Mouse (Mus musculus) MEL (cell line): ENCODE measurements at regions not wholly inside any gene's neighbourhood (a gene's known extent, or its start where the extent isn't known, plus 50 kb on each side); places are given as distances from the start of the nearest gene placed in this dataset.

Experiments used
- DNase-seq: peaks from one replicate; pipeline ENCODE4 v3.0.0; 2011; ENCODE audit warnings: low read depth, low spot score
- H3K27ac ChIP-seq: 2 replicates; pipeline ENCODE4 v1.5.1; 2012; ENCODE audit warnings: low read depth, mild to moderate bottlenecking, control low read depth, low read length, moderate library complexity; ENCODE audit not compliant: control insufficient read depth
- H3K27me3 ChIP-seq, 2 experiments: fragments of 150-350 bp in 1 of 2; sonication (generic) in 1 of 2; 2 replicates each; pipeline ENCODE4 v1.6.1; 2012; ENCODE audit warnings: low read length in 2 of 2, mild to moderate bottlenecking in 2 of 2, improper control_type of control experiment in 1 of 2, moderate library complexity in 1 of 2; ENCODE audit not compliant: insufficient read depth in 2 of 2, control insufficient read depth in 1 of 2
- H3K36me3 ChIP-seq, 2 experiments: 2 replicates each; pipeline ENCODE4 v1.6.1; 2012 to 2014; ENCODE audit warnings: low read length in 2 of 2, improper control_type of control experiment in 1 of 2, inconsistent platforms in 1 of 2, mild to moderate bottlenecking in 1 of 2; ENCODE audit not compliant: insufficient read depth in 2 of 2, control insufficient read depth in 1 of 2
- H3K4me1 ChIP-seq, 2 experiments: fragments of 150-350 bp in 1 of 2; sonication (generic) in 1 of 2; 2 replicates each; pipeline ENCODE4 v1.6.1; 2012; ENCODE audit warnings: low read length in 2 of 2, improper control_type of control experiment in 1 of 2, mild to moderate bottlenecking in 1 of 2; ENCODE audit not compliant: insufficient read depth in 2 of 2, control insufficient read depth in 1 of 2
- H3K4me3 ChIP-seq, 2 experiments: fragments of 150-350 bp in 1 of 2; sonication (generic) in 1 of 2; 2 replicates each; pipeline ENCODE4 v1.5.1; 2012; ENCODE audit warnings: low read depth in 2 of 2, low read length in 2 of 2, mild to moderate bottlenecking in 2 of 2, moderate library complexity in 2 of 2, control low read depth in 1 of 2, improper control_type of control experiment in 1 of 2; ENCODE audit not compliant: control insufficient read depth in 1 of 2, insufficient read depth in 1 of 2
- H3K79me2 ChIP-seq: 2 replicates; pipeline ENCODE4 v1.6.1; 2012; ENCODE audit warnings: mild to moderate bottlenecking, low read length, moderate library complexity; ENCODE audit not compliant: control insufficient read depth, poor library complexity, insufficient read depth
- H3K9ac ChIP-seq: 2 replicates; pipeline ENCODE4 v1.6.1; 2012; ENCODE audit warnings: low read depth, mild to moderate bottlenecking, control low read depth, low read length, moderate library complexity; ENCODE audit not compliant: control insufficient read depth, poor library complexity, severe bottlenecking
- H3K9me3 ChIP-seq: fragments of 150-350 bp; sonication (generic); replicated peaks from 2 replicates; pipeline ENCODE4 v1.6.1; 2012; ENCODE audit warnings: mild to moderate bottlenecking, low read length, improper control_type of control experiment, moderate library complexity; ENCODE audit not compliant: insufficient read depth
- CHD2 ChIP-seq: IDR thresholded peaks from 2 replicates; pipeline ENCODE4 v1.6.1; 2011; ENCODE audit warnings: low read length, improper control_type of control experiment
- E2F4 ChIP-seq: IDR thresholded peaks from 2 replicates; pipeline ENCODE4 v1.6.1; 2011; ENCODE audit warnings: low read depth, low read length, improper control_type of control experiment, borderline replicate concordance
- ELF1 ChIP-seq: IDR thresholded peaks from 2 replicates; pipeline ENCODE4 v1.6.1; 2014; ENCODE audit warnings: low read depth, mild to moderate bottlenecking, inconsistent platforms, low read length, improper control_type of control experiment, moderate library complexity
- ETS1 ChIP-seq: IDR thresholded peaks from 2 replicates; pipeline ENCODE4 v1.6.1; 2012; ENCODE audit warnings: low read depth, mild to moderate bottlenecking, inconsistent platforms, low read length, improper control_type of control experiment, moderate library complexity
- KAT2A ChIP-seq: conservative IDR thresholded peaks from 2 replicates; pipeline ENCODE4 v1.6.1; 2012; ENCODE audit warnings: low read depth, low read length, improper control_type of control experiment, inconsistent platforms
- MAX ChIP-seq: IDR thresholded peaks from 2 replicates; pipeline ENCODE4 v1.6.1; 2011; ENCODE audit warnings: low read length, improper control_type of control experiment
- MAZ ChIP-seq: IDR thresholded peaks from 2 replicates; pipeline ENCODE4 v1.6.1; 2012; ENCODE audit warnings: low read depth, mild to moderate bottlenecking, inconsistent platforms, low read length, improper control_type of control experiment
- MEF2A ChIP-seq: IDR thresholded peaks from 2 replicates; pipeline ENCODE4 v1.6.1; 2014; ENCODE audit warnings: low read depth, mild to moderate bottlenecking, inconsistent platforms, low read length, improper control_type of control experiment; ENCODE audit not compliant: poor library complexity, insufficient replicate concordance, severe bottlenecking; ENCODE audit errors: extremely low read depth
- MYC ChIP-seq: IDR thresholded peaks from 2 replicates; pipeline ENCODE4 v1.6.1; 2011; ENCODE audit warnings: low read depth, mild to moderate bottlenecking, low read length, improper control_type of control experiment, moderate library complexity
- NELFE ChIP-seq: IDR thresholded peaks from 2 replicates; pipeline ENCODE4 v1.6.1; 2011; ENCODE audit warnings: low read depth, low read length, improper control_type of control experiment
- NRF1 ChIP-seq: IDR thresholded peaks from 2 replicates; pipeline ENCODE4 v1.6.1; 2014; ENCODE audit warnings: low read depth, mild to moderate bottlenecking, inconsistent platforms, low read length, improper control_type of control experiment, moderate library complexity; ENCODE audit not compliant: poor library complexity, insufficient read depth, severe bottlenecking
- POLR2A ChIP-seq, 2 experiments: IDR thresholded peaks; 2 replicates each; pipeline ENCODE4 v1.6.1; 2011 to 2012; ENCODE audit warnings: low read length in 2 of 2, mild to moderate bottlenecking in 2 of 2, control low read depth in 1 of 2, improper control_type of control experiment in 1 of 2, low read depth in 1 of 2, moderate library complexity in 1 of 2; ENCODE audit not compliant: control insufficient read depth in 1 of 2, insufficient read depth in 1 of 2, poor library complexity in 1 of 2
- POLR2AphosphoS5 ChIP-seq: IDR thresholded peaks from 2 replicates; pipeline ENCODE4 v1.6.1; 2012; ENCODE audit warnings: low read depth, borderline replicate concordance, mild to moderate bottlenecking, inconsistent platforms, low read length, moderate library complexity, mixed read lengths
- RAD21 ChIP-seq: IDR thresholded peaks from 2 replicates; pipeline ENCODE4 v1.6.1; 2011; ENCODE audit warnings: mild to moderate bottlenecking, low read depth, low read length, improper control_type of control experiment
- SIN3A ChIP-seq: IDR thresholded peaks from 2 replicates; pipeline ENCODE4 v1.6.1; 2012; ENCODE audit warnings: low read length, improper control_type of control experiment, inconsistent platforms
- SMC3 ChIP-seq: IDR thresholded peaks from 2 replicates; pipeline ENCODE4 v1.6.1; 2011; ENCODE audit warnings: low read depth, low read length, improper control_type of control experiment
- TBP ChIP-seq: IDR thresholded peaks from 2 replicates; pipeline ENCODE4 v1.8.0; 2011; ENCODE audit warnings: low read depth, low read length, improper control_type of control experiment
- ZC3H11A ChIP-seq: IDR thresholded peaks from 2 replicates; pipeline ENCODE4 v1.6.1; 2012; ENCODE audit warnings: low read depth, mild to moderate bottlenecking, inconsistent platforms, low read length, improper control_type of control experiment
- ZMIZ1 ChIP-seq: IDR thresholded peaks from 2 replicates; pipeline ENCODE4 v1.6.1; 2012; ENCODE audit warnings: low read depth, mild to moderate bottlenecking, inconsistent platforms, low read length, improper control_type of control experiment, moderate library complexity

- no peaks in the 10 kb centered on the region for H3K4me1 ChIP-seq
- no peaks in the 10 kb centered on the region; a peak in 1 of 4 replicates for H3K36me3 ChIP-seq
- no peak overlapping the region for H3K4me3 ChIP-seq
- TF ChIP-seq NELFE (no peak), SMC3 (no peak), TBP (no peak)
- no peak overlapping the region for H3K9ac ChIP-seq
- H3K27me3 ChIP-seq = no peaks in the 10 kb centered on the region
- no peaks in the 10 kb centered on the region for H3K79me2 ChIP-seq
- H3K9me3 ChIP-seq = no peaks in the 10 kb centered on the region
- H3K27ac ChIP-seq = no peak overlapping the region
- no peak for DNase-seq
Observed at GRCm38 (mm10) chr1:143888065-143888464, 111.0 kb downstream of the Uchl5 start.

GRCm38 (mm10) chr1:143886014-143886413 is 108.9 kb downstream of the Uchl5 start:
- TF ChIP-seq MAZ = no peak
- no peak for TF ChIP-seq POLR2A (IDR thresholded peaks at IDR 0.05; ENCODE audit: control insufficient read depth in 1 of 2, insufficient read depth in 1 of 2, low read depth in 1 of 2, low read length in 2 of 2, poor library complexity in 1 of 2)
- TF ChIP-seq SIN3A = no peak
- TF ChIP-seq POLR2AphosphoS5 = no peak
- no peak for TF ChIP-seq ZMIZ1
- no peak for TF ChIP-seq MEF2A
- no peak for TF ChIP-seq RAD21
- TF ChIP-seq MAX = no peak
- TF ChIP-seq NRF1 = no peak
- no peak for TF ChIP-seq CHD2
- TF ChIP-seq E2F4 = no peak
- TF ChIP-seq ETS1 = no peak
- TF ChIP-seq MYC = no peak
- no peak for TF ChIP-seq ELF1
- no peak for TF ChIP-seq ZC3H11A
- TF ChIP-seq KAT2A = no peak
- no peaks in the 10 kb centered on the region for H3K27me3 ChIP-seq
- no peaks in the 10 kb centered on the region for H3K4me1 ChIP-seq
- H3K36me3 ChIP-seq = no peaks in the 10 kb centered on the region; a peak in 1 of 4 replicates
- H3K4me3 ChIP-seq = no peak overlapping the region
- no peaks in the 10 kb centered on the region for H3K79me2 ChIP-seq
- H3K27ac ChIP-seq = no peak overlapping the region
- H3K9ac ChIP-seq = no peak overlapping the region
- no peaks in the 10 kb centered on the region for H3K9me3 ChIP-seq
- DNase-seq = no peak
